Mouse (Mus musculus) heart, adult 2 months (tissue): ENCODE measurements around the gene Slamf8.
A peak's percentile ranks its signal among the peaks of the same experiment; 100 is the strongest.

Source experiments
- CTCF ChIP-seq: fragments of 200-600 bp; IDR thresholded peaks from 2 replicates; pipeline ENCODE4 v1.8.1; 2022; ENCODE audit warnings: antibody characterized with exemption, mild to moderate bottlenecking, moderate library complexity
- POLR2A ChIP-seq: fragments of 200-500 bp; IDR thresholded peaks from 2 replicates; pipeline ENCODE4 v1.6.1; 2011; ENCODE audit warnings: mild to moderate bottlenecking, low read depth, low read length, control low read depth; ENCODE audit not compliant: insufficient read depth

GRCm38 (mm10) chr1:172594495-172594894, 4.1 kb upstream of the Slamf8 start:
- no peak for TF ChIP-seq POLR2A
- peak; percentile 72 for TF ChIP-seq CTCF
